Mouse (Mus musculus) c-Kit-negative CD71-positive TER-119-positive erythroid progenitor cells, embryonic 14.5 days (primary cell): ENCODE measurements around the gene Dtnbp1.

ENCODE experiments used
- DNase-seq: peaks from one replicate; pipeline ENCODE4 v3.0.0-alpha.2; 2013; ENCODE audit warnings: low read depth, low spot score

Dtnbp1 gene

GRCm38 (mm10) chr13:44904271-44904670, 97.7 kb downstream of the Dtnbp1 start:
- no peak for DNase-seq

GRCm38 (mm10) chr13:44903416-44903815, 98.5 kb downstream of the Dtnbp1 start:
- DNase-seq = no peak

- DNase-seq = no peak
These were observed 99.6 kb downstream of the Dtnbp1 start for GRCm38 (mm10) chr13:44902299-44902698.

GRCm38 (mm10) chr13:44896211-44896610, 105.7 kb downstream of the Dtnbp1 start:
- no peak for DNase-seq

- no peak for DNase-seq
These were observed 109.9 kb downstream of the Dtnbp1 start for GRCm38 (mm10) chr13:44891813-44892730.

GRCm38 (mm10) chr13:44890612-44891011, 111.3 kb downstream of the Dtnbp1 start:
- no peak for DNase-seq

- no peak for DNase-seq
These were observed 115.7 kb downstream of the Dtnbp1 start for GRCm38 (mm10) chr13:44886221-44886620.

- no peak for DNase-seq
These were observed 120.9 kb downstream of the Dtnbp1 start for GRCm38 (mm10) chr13:44881001-44881400.

- no peak for DNase-seq
These were observed 125.1 kb downstream of the Dtnbp1 start for GRCm38 (mm10) chr13:44876799-44877198.
